Mouse (Mus musculus): ENCODE data around the gene Aldh3a1.

Gene Aldh3a1

GRCm38 (mm10) chr11:61207487-61208246 is at the start of gene Aldh3a1:
Aldh3a1 (plus strand) TSS chr11:61207537.
- 82% methylated on average over 10 of the region's 10 CpGs for WGBS

GRCm38 (mm10) chr11:61158141-61158540 is 49.2 kb upstream of the Aldh3a1 start:
- 40% methylated on average over 3 of the region's 3 CpGs for WGBS

GRCm38 (mm10) chr11:61159796-61160732 is 47.3 kb upstream of the Aldh3a1 start:
- 52% methylated on average over 11 of the region's 11 CpGs for WGBS

- WGBS = 85% methylated on average over 13 of the region's 13 CpGs
Measured at GRCm38 (mm10) chr11:61161121-61161520, 46.2 kb upstream of the Aldh3a1 start.

GRCm38 (mm10) chr11:61162776-61163175 is 44.6 kb upstream of the Aldh3a1 start:
- WGBS = 95% methylated on average over 14 of the region's 14 CpGs

GRCm38 (mm10) chr11:61163341-61163740 is 44.0 kb upstream of the Aldh3a1 start:
- 96% methylated on average over 3 of the region's 3 CpGs for WGBS

GRCm38 (mm10) chr11:61164366-61164765 is 43.0 kb upstream of the Aldh3a1 start:
- WGBS = 82% methylated on average over 6 of the region's 6 CpGs

GRCm38 (mm10) chr11:61164881-61165280 is 42.5 kb upstream of the Aldh3a1 start:
- WGBS = 90% methylated on average over 10 of the region's 10 CpGs

- WGBS = 27% methylated on average over 5 of the region's 5 CpGs
Measured at GRCm38 (mm10) chr11:61170184-61170583, 37.2 kb upstream of the Aldh3a1 start.

- WGBS = 14% methylated on average over 15 of the region's 15 CpGs
Measured at GRCm38 (mm10) chr11:61173477-61173876, 33.9 kb upstream of the Aldh3a1 start.

- WGBS = under 1% methylated on average over 28 of the region's 28 CpGs
Measured at GRCm38 (mm10) chr11:61174291-61174820, 33.0 kb upstream of the Aldh3a1 start.

- WGBS = under 1% methylated on average over 69 of the region's 69 CpGs
Measured at GRCm38 (mm10) chr11:61174821-61175658, 32.3 kb upstream of the Aldh3a1 start, which contains the start of gene Usp22. Usp22 (minus strand) TSS chr11:61175055.

GRCm38 (mm10) chr11:61175778-61176177 is 31.6 kb upstream of the Aldh3a1 start:
- 48% methylated on average over 5 of the region's 5 CpGs for WGBS

GRCm38 (mm10) chr11:61176321-61176720 is 31.0 kb upstream of the Aldh3a1 start:
- 67% methylated on average over 1 of the region's 1 CpGs for WGBS

- 56% methylated on average over 3 of the region's 3 CpGs for WGBS
Measured at GRCm38 (mm10) chr11:61180361-61180760, 27.0 kb upstream of the Aldh3a1 start.

- 38% methylated on average over 1 of the region's 1 CpGs for WGBS
Measured at GRCm38 (mm10) chr11:61183820-61184219, 23.5 kb upstream of the Aldh3a1 start.

GRCm38 (mm10) chr11:61190776-61191175 is 16.6 kb upstream of the Aldh3a1 start:
- 74% methylated on average over 2 of the region's 2 CpGs for WGBS

- WGBS = 84% methylated on average over 9 of the region's 10 CpGs
Measured at GRCm38 (mm10) chr11:61192123-61192522, 15.2 kb upstream of the Aldh3a1 start.

- WGBS = 93% methylated on average over 2 of the region's 2 CpGs
Measured at GRCm38 (mm10) chr11:61192779-61193178, 14.6 kb upstream of the Aldh3a1 start.

GRCm38 (mm10) chr11:61193392-61193791 is 13.9 kb upstream of the Aldh3a1 start:
- WGBS = 6% methylated on average over 9 of the region's 9 CpGs

- 84% methylated on average over 14 of the region's 14 CpGs for WGBS
Measured at GRCm38 (mm10) chr11:61196616-61197353, 10.6 kb upstream of the Aldh3a1 start.

All from cerebral cortex, adult 2 months (tissue).